Mouse (Mus musculus): ENCODE data around the gene Tbc1d14.
A peak's percentile ranks its signal among the peaks of the same experiment; 100 is the strongest.

The Tbc1d14 gene

GRCm38 (mm10) chr5:36505643-36506042 is 87.4 kb downstream of the Tbc1d14 start:
- no peak for DNase-seq (ENCODE audit: low spot score)

- no peak for DNase-seq (ENCODE audit: low spot score)
These were observed 87.8 kb downstream of the Tbc1d14 start for GRCm38 (mm10) chr5:36505235-36505634.

- DNase-seq (ENCODE audit: low spot score): no peak
These were observed 98.4 kb downstream of the Tbc1d14 start for GRCm38 (mm10) chr5:36494709-36495108.

GRCm38 (mm10) chr5:36493919-36494318 is 99.2 kb downstream of the Tbc1d14 start:
- DNase-seq (ENCODE audit: low spot score): no peak

GRCm38 (mm10) chr5:36489225-36489624 is 103.9 kb downstream of the Tbc1d14 start:
- DNase-seq (ENCODE audit: low spot score): peak; percentile 38

GRCm38 (mm10) chr5:36485306-36485705 is 107.8 kb downstream of the Tbc1d14 start:
- DNase-seq (ENCODE audit: low spot score): no peak

- DNase-seq (ENCODE audit: low spot score): peak; percentile 98
These were observed 108.7 kb downstream of the Tbc1d14 start, which contains the start of the genes Tada2b and Ccdc96 for GRCm38 (mm10) chr5:36484171-36484990. Gene Tada2b (minus strand): TSS chr5:36484285. Gene Ccdc96 (plus strand): TSS chr5:36484588.

GRCm38 (mm10) chr5:36483203-36484101 is 109.6 kb downstream of the Tbc1d14 start:
- no peak for DNase-seq (ENCODE audit: low spot score)

GRCm38 (mm10) chr5:36481114-36481513 is 112.0 kb downstream of the Tbc1d14 start:
- no peak for DNase-seq (ENCODE audit: low spot score)

GRCm38 (mm10) chr5:36480398-36480797 is 112.7 kb downstream of the Tbc1d14 start:
- no peak for DNase-seq (ENCODE audit: low spot score)

GRCm38 (mm10) chr5:36479735-36480134 is 113.3 kb downstream of the Tbc1d14 start:
- no peak for DNase-seq (ENCODE audit: low spot score)

- DNase-seq (ENCODE audit: low spot score): no peak
These were observed 114.3 kb downstream of the Tbc1d14 start for GRCm38 (mm10) chr5:36478540-36479420.

GRCm38 (mm10) chr5:36477486-36477885 is 115.6 kb downstream of the Tbc1d14 start:
- no peak for DNase-seq (ENCODE audit: low spot score)

- DNase-seq (ENCODE audit: low spot score): peak; percentile 58
These were observed 118.8 kb downstream of the Tbc1d14 start for GRCm38 (mm10) chr5:36474283-36474682.

GRCm38 (mm10) chr5:36472876-36473655 is 120.0 kb downstream of the Tbc1d14 start:
- no peak for DNase-seq (ENCODE audit: low spot score)

GRCm38 (mm10) chr5:36471206-36471605 is 121.9 kb downstream of the Tbc1d14 start:
- DNase-seq (ENCODE audit: low spot score): no peak

GRCm38 (mm10) chr5:36465889-36466288 is 127.2 kb downstream of the Tbc1d14 start:
- no peak for DNase-seq (ENCODE audit: low spot score)

- peak; percentile 96 for DNase-seq (ENCODE audit: low spot score)
These were observed 128.1 kb downstream of the Tbc1d14 start, which contains the start of gene Grpel1 for GRCm38 (mm10) chr5:36464709-36465661. Gene Grpel1 (plus strand): TSS chr5:36464998.

GRCm38 (mm10) chr5:36463391-36463790 is 129.7 kb downstream of the Tbc1d14 start:
- no peak for DNase-seq (ENCODE audit: low spot score)

- DNase-seq (ENCODE audit: low spot score): peak; percentile 75
These were observed 130.3 kb downstream of the Tbc1d14 start for GRCm38 (mm10) chr5:36462810-36463209.

Measured in ovary, postnatal 36 days (tissue).